Mouse (Mus musculus) liver, embryonic 11.5 days (tissue): Measurements from ENCODE around the gene C8g. TPM values are rescaled to one million over a fixed set of nuclear protein-coding genes. Genes with fewer than 3 reads are reported as not detected.
A peak's percentile ranks its signal among the peaks of the same experiment; 100 is the strongest.

ENCODE experiments used
- ATAC-seq: fragments of 200-750 bp; cut with Nextera tagmentation; replicated peaks from 2 replicates; pipeline ENCODE4 v1.8.0; 2017; ENCODE audit warnings: moderate number of reproducible peaks, mild to moderate bottlenecking, moderate TSS enrichment, moderate library complexity; ENCODE audit not compliant: low FRiP score
- DNase-seq: peaks from one replicate; pipeline ENCODE4 v3.0.0-alpha.2; 2017; ENCODE audit warnings: low spot score
- H3K27ac ChIP-seq: fragments of 300-500 bp; sonication (generic); 2 replicates; pipeline ENCODE4 v1.5.1; 2014; ENCODE audit warnings: mild to moderate bottlenecking, low read depth, low read length, control low read depth
- H3K27me3 ChIP-seq: fragments of 300-500 bp; sonication (generic); replicated peaks from 2 replicates; pipeline ENCODE4 v1.6.1; 2014; ENCODE audit warnings: low read length, mixed read lengths; ENCODE audit not compliant: control insufficient read depth, insufficient read depth
- H3K36me3 ChIP-seq: fragments of 300-500 bp; sonication (generic); 2 replicates; pipeline ENCODE4 v1.6.1; 2014; ENCODE audit warnings: mild to moderate bottlenecking, low read length, moderate library complexity, mixed read lengths; ENCODE audit not compliant: control insufficient read depth, insufficient read depth
- H3K4me1 ChIP-seq: fragments of 300-500 bp; sonication (generic); replicated peaks from 2 replicates; pipeline ENCODE4 v1.6.1; 2014; ENCODE audit warnings: low read length, mixed read lengths; ENCODE audit not compliant: control insufficient read depth, insufficient read depth
- H3K4me2 ChIP-seq: fragments of 300-500 bp; sonication (generic); 2 replicates; pipeline ENCODE4 v1.6.1; 2014; ENCODE audit warnings: mild to moderate bottlenecking, control low read depth, moderate library complexity
- H3K4me3 ChIP-seq: fragments of 300-500 bp; sonication (generic); 2 replicates; pipeline ENCODE4 v1.5.1; 2014; ENCODE audit warnings: low read depth, low read length, control low read depth
- H3K9ac ChIP-seq: fragments of 300-500 bp; sonication (generic); 2 replicates; pipeline ENCODE4 v1.6.1; 2014; ENCODE audit warnings: low read depth, low read length, control low read depth
- H3K9me3 ChIP-seq: fragments of 300-500 bp; sonication (generic); 2 replicates; pipeline ENCODE4 v1.6.1; 2016; ENCODE audit warnings: low read length, inconsistent platforms, mixed read lengths; ENCODE audit not compliant: control insufficient read depth
- WGBS: fragments of 180-500 bp; shearing (Covaris S2); extraction: QIAGEN DNeasy Blood & Tissue Kit; methylation state at CpG from one replicate; pipeline ENCODE4 v1.1.7; 2014; 5-methylcytosine and 5-hydroxymethylcytosine counted together
- polyA plus RNA-seq: library from polyadenylated mRNA; unstranded; fragments of >200 nt; fragmentation: Nextera tagmentation; extraction: Ambion mirVana; gene quantifications from 2 replicates; pipeline ENCODE4 v1.2.1, GENCODE M21; 2014

The C8g gene
- polyA plus RNA-seq, 1 experiment from 2014 or later, result 16.8 TPM

DNA sequence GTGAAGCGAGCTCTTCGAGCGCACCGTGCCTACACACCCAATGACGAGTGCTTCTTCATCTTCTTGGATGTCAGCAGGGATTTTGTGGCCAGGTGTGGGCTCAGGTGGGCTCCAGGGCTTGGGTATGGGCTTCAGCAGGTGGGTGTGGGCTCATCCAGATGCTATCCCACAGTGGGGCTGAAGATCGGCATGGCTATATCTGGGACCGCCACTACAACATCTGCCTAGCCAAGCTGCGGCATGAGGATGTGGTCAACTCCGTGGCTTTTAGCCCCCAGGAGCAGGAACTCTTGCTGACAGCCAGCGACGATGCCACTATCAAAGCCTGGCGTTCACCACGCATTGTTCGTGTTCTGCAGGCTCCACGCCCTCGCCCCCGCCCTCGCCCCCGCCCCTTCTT lies 3.0 kb upstream of the C8g start:
- ATAC-seq, result no peak
- 70% methylated on average over 19 of the region's 19 CpGs for WGBS

DNA sequence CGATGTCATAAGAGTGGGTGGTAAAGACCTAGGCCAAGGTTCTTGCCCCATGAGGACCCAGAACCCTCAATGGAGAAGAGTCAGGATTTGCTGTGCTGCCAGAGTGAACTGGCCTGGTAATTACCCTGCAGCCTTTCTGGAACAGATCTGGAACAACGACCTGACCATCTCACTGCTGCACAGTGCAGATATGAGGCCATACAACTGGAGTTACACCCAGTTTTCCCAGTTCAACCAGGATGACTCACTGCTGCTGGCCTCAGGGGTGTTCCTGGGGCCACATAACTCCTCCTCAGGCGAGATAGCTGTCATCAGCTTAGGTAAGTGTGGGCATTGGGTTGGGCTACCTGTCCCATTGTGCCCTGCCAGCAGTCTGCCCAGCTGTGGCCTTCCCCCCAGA lies 1.2 kb upstream of the C8g start:
- Histone ChIP-seq H3K4me2 (peak overlapping the region; percentile 99), H3K36me3 (peaks cover 7% of the 10 kb centered on the region), H3K4me1 (peaks cover 28% of the 10 kb centered on the region), H3K4me3 (peak overlapping the region; percentile 91; the same call in 1 of the 2 replicates), H3K9me3 (no peaks in the 10 kb centered on the region), H3K27me3 (no peaks in the 10 kb centered on the region), H3K9ac (0 out of 2 replicates have a peak overlapping the region, but pooled peaks have one; percentile 8), H3K27ac (peak overlapping the region; percentile 86)
- WGBS, result 61% methylated on average over 3 of the region's 3 CpGs
- ATAC-seq (peak; percentile 74), DNase-seq (no peak)

More for the DNA sequence above, 3.0 kb upstream of the C8g start:
- Histone ChIP-seq H3K27ac (no peak overlapping the region), H3K4me1 (peaks cover 27% of the 10 kb centered on the region), H3K27me3 (no peaks in the 10 kb centered on the region), H3K36me3 (peaks cover 7% of the 10 kb centered on the region), H3K9ac (no peak overlapping the region), H3K4me2 (no peak overlapping the region), H3K9me3 (no peaks in the 10 kb centered on the region), H3K4me3 (no peak overlapping the region)
- DNase-seq, result no peak

DNA sequence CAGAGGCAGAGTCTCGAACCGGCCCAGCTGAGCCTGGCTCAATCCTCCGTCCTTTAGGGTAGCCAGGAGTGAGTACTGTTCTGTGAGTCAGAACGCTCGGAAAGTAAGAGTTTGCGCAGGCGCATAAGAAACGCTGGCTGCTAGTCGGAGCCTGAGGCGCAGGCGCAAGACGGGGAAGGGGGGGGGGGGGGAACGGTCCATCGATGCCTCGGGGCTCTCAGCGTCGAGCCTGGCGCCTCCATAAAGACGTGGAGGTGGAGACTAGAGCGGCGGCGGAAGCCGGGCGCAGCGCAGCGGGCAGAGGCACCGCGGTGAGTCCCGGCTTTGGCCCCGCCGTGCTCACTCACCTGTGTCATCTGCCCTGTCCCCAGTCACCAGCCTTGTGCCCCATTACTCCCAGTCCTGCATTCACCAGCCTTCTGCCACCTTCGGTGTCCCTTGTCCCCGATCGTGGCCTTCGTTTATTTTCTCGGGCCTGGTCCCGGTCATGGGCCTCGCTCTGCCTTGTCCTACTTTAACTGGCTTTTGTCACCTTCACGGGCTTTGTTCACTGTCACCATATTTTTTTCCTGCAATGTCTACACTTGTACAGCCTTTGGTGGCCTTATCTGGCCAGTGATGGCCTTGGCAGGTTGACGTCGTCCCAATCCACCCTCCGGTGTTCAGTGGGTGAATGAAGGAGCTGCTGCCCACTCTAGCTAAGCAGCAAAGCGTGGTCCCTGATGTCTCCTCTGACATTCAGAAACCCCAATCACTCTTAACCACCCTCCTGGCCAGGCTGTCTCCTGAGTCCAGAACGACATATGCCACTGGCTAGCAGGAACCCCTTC lies 728 bp downstream of the C8g start, which contains the start of gene Fbxw5:
Fbxw5 (plus strand) TSS at position 175 of the 830 bp plus-strand sequence.
- under 1% methylated on average over 31 of the region's 44 CpGs for WGBS
- H3K4me1 ChIP-seq, result peaks cover 31% of the 10 kb centered on the region
- DNase-seq, result peak; percentile 89

DNA sequence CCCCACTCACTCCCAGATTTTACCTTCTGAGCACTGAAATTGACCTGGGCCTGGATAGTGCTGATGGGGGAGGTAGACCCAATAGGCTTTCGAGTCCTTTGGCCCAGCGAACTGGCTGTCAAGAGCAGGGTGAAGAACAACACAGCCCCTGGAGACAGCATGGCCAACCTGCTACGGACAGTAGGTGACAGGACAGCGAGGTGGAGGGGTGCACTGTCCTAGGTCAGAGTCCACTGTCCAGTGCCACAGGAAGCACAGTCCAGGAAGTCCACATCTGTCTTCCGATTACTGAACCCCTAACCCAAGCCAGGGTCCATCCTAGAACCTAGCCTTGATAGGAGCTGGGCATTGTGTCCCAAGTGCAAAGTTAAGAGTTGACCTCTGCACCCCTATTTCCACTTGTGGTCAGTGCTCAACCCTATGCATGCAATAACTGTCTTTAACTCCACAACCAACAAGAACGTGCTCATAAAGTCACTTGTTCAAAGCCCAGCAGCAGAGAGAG lies 1.4 kb downstream of the C8g start:
- Histone ChIP-seq H3K36me3 (peaks cover 7% of the 10 kb centered on the region), H3K27me3 (no peaks in the 10 kb centered on the region), H3K9ac (peak overlapping the region; percentile 63), H3K27ac (peak overlapping the region; percentile 69), H3K9me3 (no peaks in the 10 kb centered on the region), H3K4me2 (peak overlapping the region; percentile 68), H3K4me3 (peak overlapping the region; percentile 91), H3K4me1 (peaks cover 31% of the 10 kb centered on the region)
- peak; percentile 13 for ATAC-seq
- WGBS, result 62% methylated on average over 6 of the region's 6 CpGs
- DNase-seq, result no peak

More for the DNA sequence above, 728 bp downstream of the C8g start, which contains the start of gene Fbxw5:
- Histone ChIP-seq H3K9me3 (no peaks in the 10 kb centered on the region), H3K27me3 (no peaks in the 10 kb centered on the region), H3K4me3 (peak within 1 kb of the TSS; percentile 91), H3K9ac (peak within 1 kb of the TSS; percentile 97), H3K27ac (peak within 1 kb of the TSS; percentile 79), H3K36me3 (peaks cover 7% of the 10 kb centered on the region), H3K4me2 (peak within 1 kb of the TSS; percentile 99)
- peak; percentile 81 for ATAC-seq

DNA sequence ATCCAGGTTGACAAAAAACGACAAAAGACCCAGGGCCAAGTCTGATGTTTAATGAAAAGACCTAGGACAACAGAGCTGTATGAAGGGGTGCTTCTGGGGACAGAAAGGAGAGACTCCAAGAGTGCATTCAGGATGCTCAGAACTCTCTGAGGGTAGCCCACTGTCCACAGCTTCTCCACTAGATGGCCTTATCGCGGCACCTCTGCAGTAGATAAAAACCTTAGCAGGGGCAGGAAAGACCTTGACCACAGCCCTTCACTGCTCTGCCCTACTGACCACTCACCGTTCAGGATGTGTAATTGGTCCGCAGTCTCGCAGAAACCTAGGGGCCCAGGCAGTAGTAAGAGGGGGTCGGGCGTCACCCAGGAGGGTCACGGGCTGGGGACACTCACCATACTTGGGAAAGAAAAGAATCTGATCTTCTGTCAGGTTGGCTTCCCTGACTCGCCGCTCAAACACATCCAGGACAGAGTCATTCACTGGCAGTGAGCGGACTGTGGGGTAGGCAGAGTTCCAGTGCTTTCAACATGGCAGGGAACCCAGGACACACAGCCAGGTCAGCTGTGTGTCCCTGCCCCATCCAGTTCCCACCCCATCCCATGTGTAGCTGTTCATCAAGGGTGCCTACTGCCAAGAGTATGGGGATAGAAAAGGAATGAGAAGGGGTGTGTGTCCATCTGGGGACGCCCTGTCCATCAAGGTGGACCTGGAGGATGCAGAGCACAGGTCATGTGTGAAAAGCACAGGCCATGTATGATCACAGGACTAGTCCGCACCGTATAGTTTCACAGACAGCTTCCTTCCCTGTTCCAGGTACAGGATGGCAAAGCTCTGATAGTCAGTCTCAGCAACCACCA lies 2.7 kb downstream of the C8g start:
- DNase-seq, result no peak
- H3K4me3 ChIP-seq, result no peak overlapping the region
- no peak overlapping the region for H3K9ac ChIP-seq
- no peak overlapping the region for H3K4me2 ChIP-seq
- H3K4me1 ChIP-seq, result peaks cover 31% of the 10 kb centered on the region
- H3K9me3 ChIP-seq, result no peaks in the 10 kb centered on the region
- H3K27ac ChIP-seq, result no peak overlapping the region
- WGBS, result 57% methylated on average over 15 of the region's 15 CpGs
- H3K36me3 ChIP-seq, result peaks cover 7% of the 10 kb centered on the region; the same call in 1 of the 2 replicates
- no peak for ATAC-seq
- no peaks in the 10 kb centered on the region for H3K27me3 ChIP-seq

DNA sequence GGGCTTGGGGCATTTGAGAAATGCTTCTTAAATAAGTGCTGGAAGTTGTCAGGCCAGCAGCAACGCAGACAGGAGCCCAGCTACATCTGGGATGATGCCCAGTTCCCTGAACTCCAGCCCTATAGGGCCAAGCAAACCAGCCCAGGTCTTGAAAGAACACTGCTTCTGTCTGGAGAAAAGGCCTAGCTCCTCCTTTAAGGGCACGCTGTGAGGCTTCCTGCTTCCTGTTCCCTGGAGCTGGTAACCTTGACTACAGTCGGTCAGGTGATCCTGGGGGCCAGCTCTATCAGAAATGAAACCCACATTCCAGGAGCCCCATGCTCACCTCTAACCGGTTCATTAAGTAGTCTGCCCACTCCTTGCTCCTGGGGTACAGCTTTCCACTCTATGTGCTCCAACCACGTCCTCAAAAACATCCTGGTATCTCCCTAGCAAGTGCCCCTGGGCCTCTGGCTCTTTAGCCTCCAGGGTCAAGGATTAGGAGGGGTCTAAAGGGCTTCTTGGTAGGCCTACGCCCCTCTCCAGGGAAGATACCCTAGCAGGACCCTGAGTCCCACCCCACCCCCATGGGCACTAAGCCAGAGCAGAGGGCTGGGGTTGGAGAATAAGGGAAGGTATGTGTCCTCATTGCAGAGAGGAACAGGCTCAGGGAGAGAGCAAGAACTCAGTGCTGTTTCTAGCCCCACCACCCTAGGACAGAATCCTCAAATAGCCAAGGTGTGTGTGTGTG lies 3.5 kb downstream of the C8g start:
- Histone ChIP-seq H3K4me1 (peaks cover 25% of the 10 kb centered on the region), H3K4me3 (no peak overlapping the region), H3K27ac (no peak overlapping the region), H3K4me2 (no peak overlapping the region), H3K9me3 (no peaks in the 10 kb centered on the region), H3K36me3 (no peaks in the 10 kb centered on the region), H3K9ac (0 out of 2 replicates have a peak overlapping the region, but pooled peaks have one; percentile 2), H3K27me3 (no peaks in the 10 kb centered on the region)
- ATAC-seq, result no peak
- 58% methylated on average over 6 of the region's 6 CpGs for WGBS
- DNase-seq, result no peak

DNA sequence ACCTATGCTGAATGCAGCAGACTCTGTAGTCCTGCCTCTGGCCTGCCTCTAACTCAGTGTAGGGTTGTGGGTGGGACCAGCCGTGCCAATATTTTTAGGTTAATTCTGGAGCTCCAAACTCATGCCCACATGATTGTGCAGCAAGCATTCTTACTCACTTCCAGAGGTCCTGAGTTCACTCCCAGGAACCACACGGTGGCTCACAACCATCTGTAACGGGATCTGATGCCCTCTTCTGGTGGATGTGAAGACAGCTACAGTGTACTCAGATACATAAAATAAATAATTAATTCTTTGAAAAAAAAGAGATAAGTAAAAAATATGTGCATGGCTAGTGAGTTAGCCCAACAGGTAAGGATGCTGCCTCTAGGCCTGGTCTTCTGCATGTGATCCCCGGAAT lies 5.1 kb downstream of the C8g start:
- Histone ChIP-seq H3K9me3 (no peaks in the 10 kb centered on the region), H3K9ac (no peak overlapping the region), H3K4me2 (no peak overlapping the region), H3K27ac (no peak overlapping the region), H3K27me3 (no peaks in the 10 kb centered on the region), H3K4me3 (no peak overlapping the region), H3K4me1 (peaks cover 10% of the 10 kb centered on the region), H3K36me3 (no peaks in the 10 kb centered on the region)
- WGBS, result 46% methylated on average over 4 of the region's 4 CpGs
- no peak for DNase-seq
- ATAC-seq, result no peak

DNA sequence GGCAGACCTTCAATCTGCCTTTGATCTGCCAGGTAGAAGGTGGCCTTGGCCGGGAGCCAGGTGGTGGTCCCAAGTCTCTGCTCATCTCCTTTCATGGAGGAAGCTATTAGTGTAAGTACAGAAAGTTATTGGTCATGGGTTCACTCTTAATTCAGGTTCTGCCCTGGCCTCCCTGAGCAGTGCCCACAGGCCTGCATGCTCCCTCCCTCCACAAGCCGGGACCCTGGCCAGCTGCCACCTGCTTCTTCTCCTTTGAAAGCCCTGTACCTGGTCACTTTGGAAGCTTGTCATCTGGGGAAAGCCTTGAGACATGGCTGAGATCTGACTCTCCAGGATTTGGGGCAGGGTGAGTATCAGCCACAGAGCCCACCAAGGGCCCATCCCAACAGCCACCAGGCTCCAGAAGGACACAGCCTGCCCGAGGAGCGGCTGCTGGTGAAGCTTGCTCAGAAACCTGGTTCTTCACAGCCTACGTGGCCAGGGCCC lies 8.0 kb downstream of the C8g start, which contains the start of gene Lcn12:
Lcn12 (minus strand) TSS at position 436 of the 486 bp plus-strand sequence.
- Histone ChIP-seq H3K27ac (no peak within 1 kb of the TSS), H3K4me3 (no peak within 1 kb of the TSS), H3K36me3 (no peaks in the 10 kb centered on the region), H3K4me2 (no peak within 1 kb of the TSS), H3K4me1 (peaks cover 4% of the 10 kb centered on the region; the same call in 1 of the 2 replicates), H3K27me3 (no peaks in the 10 kb centered on the region), H3K9ac (no peak within 1 kb of the TSS), H3K9me3 (no peaks in the 10 kb centered on the region)
- WGBS, result 80% methylated on average over 5 of the region's 5 CpGs
- ATAC-seq (no peak), DNase-seq (no peak)
